Mouse (Mus musculus) hindbrain, embryonic 10.5 days (tissue): ENCODE data around the gene Fgg. TPM values are rescaled to one million over a fixed set of nuclear protein-coding genes. Genes with fewer than 3 reads are reported as not detected.

Experiments
- DNase-seq: peaks from one replicate; pipeline ENCODE4 v3.0.0-alpha.2; 2017; ENCODE audit warnings: low spot score
- H3K27ac ChIP-seq: fragments of 300-500 bp; sonication (generic); 2 replicates; pipeline ENCODE4 v1.5.1; 2016; ENCODE audit warnings: mild to moderate bottlenecking, moderate library complexity
- H3K27me3 ChIP-seq: fragments of 300-500 bp; sonication (generic); 2 replicates; pipeline ENCODE4 v1.6.1; 2016; ENCODE audit warnings: mild to moderate bottlenecking; ENCODE audit not compliant: poor library complexity, insufficient read depth, severe bottlenecking
- H3K36me3 ChIP-seq: fragments of 300-500 bp; sonication (generic); 2 replicates; pipeline ENCODE4 v1.6.1; 2016; ENCODE audit warnings: mild to moderate bottlenecking, moderate library complexity
- H3K4me1 ChIP-seq: fragments of 300-500 bp; sonication (generic); replicated peaks from 2 replicates; pipeline ENCODE4 v1.6.1; 2016; ENCODE audit warnings: mild to moderate bottlenecking
- H3K4me3 ChIP-seq: fragments of 300-500 bp; sonication (generic); 2 replicates; pipeline ENCODE4 v1.5.1; 2016; ENCODE audit warnings: mild to moderate bottlenecking, moderate library complexity
- H3K9me3 ChIP-seq: fragments of 300-500 bp; sonication (generic); 2 replicates; pipeline ENCODE4 v1.6.1; 2016; ENCODE audit warnings: mild to moderate bottlenecking, moderate library complexity
- WGBS: fragments of 180-500 bp; shearing (Covaris S2); methylation state at CpG from one replicate; pipeline ENCODE4 v1.1.7; 2016; 5-methylcytosine and 5-hydroxymethylcytosine counted together
- polyA plus RNA-seq: library from polyadenylated mRNA; unstranded; fragments of >200 nt; fragmentation: Nextera tagmentation; extraction: Ambion mirVana; gene quantifications from 2 replicates; pipeline ENCODE4 v1.2.1, GENCODE M21; 2016

Fgg gene
- polyA plus RNA-seq, 1 experiment from 2014 or later = not detected

GRCm38 (mm10) chr3:83057046-83057445 lies 49.5 kb downstream of the Fgg start:
- Histone ChIP-seq H3K4me3 (no peak overlapping the region; the same call in 1 of the 2 replicates), H3K27me3 (no peaks in the 10 kb centered on the region), H3K27ac (no peak overlapping the region), H3K4me1 (peaks cover 11% of the 10 kb centered on the region), H3K9me3 (no peaks in the 10 kb centered on the region), H3K36me3 (peaks cover 56% of the 10 kb centered on the region)
- no peak for DNase-seq
- WGBS = 87% methylated on average over 2 of the region's 2 CpGs

Other genes starting within 250 kb of the Fgg start
- gene Rbm46, start 131.2 kb upstream of the Fgg start, polyA plus RNA-seq = 1.9 and 2.2 TPM in 2 replicates
- not detected in 2 replicates for gene Lrat, start 103.8 kb upstream of the Fgg start, polyA plus RNA-seq
- gene Fga, start 18.4 kb downstream of the Fgg start, polyA plus RNA-seq = not detected in 2 replicates
- not detected in 2 replicates for gene Fgb, start 42.1 kb downstream of the Fgg start, polyA plus RNA-seq
- gene Plrg1, start 47.8 kb downstream of the Fgg start, polyA plus RNA-seq = 138 and 139 TPM in 2 replicates
- gene Dchs2, start 120.2 kb downstream of the Fgg start, polyA plus RNA-seq = 0.42 and 0.59 TPM in 2 replicates